Mouse (Mus musculus) intestine, embryonic 14.5 days (tissue): ENCODE measurements around the gene Olfr112. TPM values are rescaled to one million over a fixed set of nuclear protein-coding genes. Genes with fewer than 3 reads are reported as not detected.
"Not testable (repeated sequence)": the region's sequence is repeated elsewhere in the genome, so short reads cannot be mapped to it uniquely, and the experiment has no call there.

Experiments
- ATAC-seq: fragments of 200-750 bp; cut with Nextera tagmentation; replicated peaks from 2 replicates; pipeline ENCODE4 v1.8.0; 2017; ENCODE audit warnings: low read depth, moderate number of reproducible peaks, moderate TSS enrichment, moderate library complexity; ENCODE audit not compliant: low FRiP score, low TSS enrichment
- DNase-seq: peaks from one replicate; pipeline ENCODE4 v3.0.0-alpha.2; 2018; ENCODE audit warnings: low spot score
- H3K27ac ChIP-seq: fragments of 300-500 bp; sonication (generic); 2 replicates; pipeline ENCODE4 v1.5.1; 2014; ENCODE audit warnings: low read depth, mild to moderate bottlenecking, control low read depth
- H3K27me3 ChIP-seq: fragments of 300-500 bp; sonication (generic); replicated peaks from 2 replicates; pipeline ENCODE4 v1.6.1; 2014; ENCODE audit warnings: low read length, control low read depth; ENCODE audit not compliant: control insufficient read depth, insufficient read depth
- H3K36me3 ChIP-seq: fragments of 300-500 bp; sonication (generic); 2 replicates; pipeline ENCODE4 v1.6.1; 2014; ENCODE audit warnings: low read length, control low read depth; ENCODE audit not compliant: control insufficient read depth, insufficient read depth
- H3K4me1 ChIP-seq: fragments of 300-500 bp; sonication (generic); replicated peaks from 2 replicates; pipeline ENCODE4 v1.6.1; 2014; ENCODE audit warnings: low read length, control low read depth, mixed read lengths; ENCODE audit not compliant: control insufficient read depth, insufficient read depth
- H3K4me2 ChIP-seq: fragments of 300-500 bp; sonication (generic); 2 replicates; pipeline ENCODE4 v1.6.1; 2014; ENCODE audit warnings: low read length
- H3K4me3 ChIP-seq: fragments of 300-500 bp; sonication (generic); 2 replicates; pipeline ENCODE4 v1.5.1; 2014; ENCODE audit warnings: low read depth, low read length, control low read depth, mixed read lengths
- H3K9ac ChIP-seq: fragments of 300-500 bp; sonication (generic); 2 replicates; pipeline ENCODE4 v1.6.1; 2014; ENCODE audit warnings: mild to moderate bottlenecking, low read length
- H3K9me3 ChIP-seq: fragments of 300-500 bp; sonication (generic); 2 replicates; pipeline ENCODE4 v1.6.1; 2016; ENCODE audit warnings: low read length, control low read depth; ENCODE audit not compliant: control insufficient read depth
- WGBS: fragments of 180-500 bp; shearing (Covaris S2); extraction: QIAGEN DNeasy Blood & Tissue Kit; methylation state at CpG from one replicate; pipeline ENCODE4 v1.1.7; 2014; 5-methylcytosine and 5-hydroxymethylcytosine counted together
- polyA plus RNA-seq: library from polyadenylated mRNA; unstranded; fragments of >200 nt; fragmentation: Nextera tagmentation; extraction: Ambion mirVana; gene quantifications from 2 replicates; pipeline ENCODE4 v1.2.1, GENCODE M21; 2014

Olfr112 gene
- polyA plus RNA-seq, 1 experiment from 2014 or later = not detected

DNA sequence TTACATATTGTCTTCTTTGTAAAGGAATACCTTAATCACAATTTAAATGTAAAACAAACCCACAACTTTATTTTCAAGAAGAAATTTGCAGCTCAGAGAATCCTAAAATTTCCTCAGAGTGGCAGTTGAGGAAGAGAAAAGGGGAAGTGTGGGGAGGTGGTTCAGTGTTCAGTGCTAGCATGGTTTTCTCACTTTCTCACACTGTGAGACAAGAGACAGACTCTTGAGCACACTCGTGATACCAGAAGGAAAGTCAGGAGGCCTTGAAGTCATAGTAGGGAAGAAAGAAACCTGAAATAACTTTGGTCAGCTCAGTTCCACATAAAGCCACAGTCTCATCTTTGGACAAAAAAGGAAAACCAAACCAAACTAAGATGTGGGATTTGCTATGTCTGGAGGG lies 43.8 kb downstream of the Olfr112 start:
- not testable (repeated sequence) for H3K4me2 ChIP-seq, H3K9ac ChIP-seq, H3K4me3 ChIP-seq, DNase-seq, ATAC-seq, H3K4me1 ChIP-seq, H3K9me3 ChIP-seq, H3K27me3 ChIP-seq, H3K36me3 ChIP-seq, H3K27ac ChIP-seq
- 52% methylated on average over 1 of the region's 1 CpGs for WGBS

DNA sequence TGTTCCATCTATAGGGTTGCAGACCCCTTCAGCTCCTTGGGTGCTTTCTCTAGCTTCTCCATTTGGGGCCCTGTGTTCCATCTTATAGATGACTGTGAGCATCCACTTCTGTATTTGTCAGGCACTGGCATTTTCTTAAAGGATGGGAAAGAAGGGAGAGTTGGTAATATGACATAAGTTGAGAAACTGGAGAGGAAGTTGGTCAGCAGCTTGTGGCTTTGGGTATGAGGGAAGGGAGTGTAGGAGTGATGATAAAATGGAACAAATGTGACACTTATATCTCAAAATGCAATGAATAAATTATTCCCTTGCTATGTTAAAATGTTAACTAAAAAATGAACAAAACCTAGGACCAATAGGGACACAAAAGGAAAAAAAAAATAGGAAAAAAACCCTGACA lies 44.6 kb downstream of the Olfr112 start:
- not testable (repeated sequence) for H3K9ac ChIP-seq, ATAC-seq, H3K9me3 ChIP-seq, DNase-seq, H3K36me3 ChIP-seq, H3K27me3 ChIP-seq, H3K27ac ChIP-seq, H3K4me2 ChIP-seq, H3K4me3 ChIP-seq, H3K4me1 ChIP-seq

Other genes starting within 250 kb of the Olfr112 start
- not detected in 2 replicates for gene Olfr103, start 229.8 kb downstream of the Olfr112 start, polyA plus RNA-seq
- not detected in 2 replicates for gene Olfr104-ps, start 209.9 kb downstream of the Olfr112 start, polyA plus RNA-seq
- not detected in 2 replicates for gene Olfr105-ps, start 190.4 kb downstream of the Olfr112 start, polyA plus RNA-seq
- not detected in 2 replicates for gene Olfr106-ps, start 179.1 kb downstream of the Olfr112 start, polyA plus RNA-seq
- gene Olfr107, start 170.2 kb downstream of the Olfr112 start, polyA plus RNA-seq = not detected in 2 replicates
- gene Olfr108, start 124.0 kb downstream of the Olfr112 start, polyA plus RNA-seq = not detected in 2 replicates
- gene Olfr109, start 110.5 kb downstream of the Olfr112 start, polyA plus RNA-seq = not detected in 2 replicates
- gene H2-M2, start 85.9 kb downstream of the Olfr112 start, polyA plus RNA-seq = not detected in 2 replicates
- not detected in 2 replicates for gene Olfr110, start 77.0 kb downstream of the Olfr112 start, polyA plus RNA-seq
- gene Olfr111, start 61.4 kb downstream of the Olfr112 start, polyA plus RNA-seq = not detected in 2 replicates
- gene Olfr113, start 8.2 kb upstream of the Olfr112 start, polyA plus RNA-seq = not detected in 2 replicates
- gene Olfr114, start 23.3 kb upstream of the Olfr112 start, polyA plus RNA-seq = not detected in 2 replicates
- not detected in 2 replicates for gene Olfr115, start 57.7 kb upstream of the Olfr112 start, polyA plus RNA-seq
- gene Olfr116, start 57.7 kb upstream of the Olfr112 start, polyA plus RNA-seq = not detected in 2 replicates
- gene Olfr117, start 94.3 kb upstream of the Olfr112 start, polyA plus RNA-seq = not detected in 2 replicates
- not detected in 2 replicates for gene Olfr118, start 97.5 kb upstream of the Olfr112 start, polyA plus RNA-seq
- not detected in 2 replicates for gene Olfr119, start 127.1 kb upstream of the Olfr112 start, polyA plus RNA-seq
- gene Olfr120, start 152.4 kb upstream of the Olfr112 start, polyA plus RNA-seq = not detected in 2 replicates
- gene Olfr121, start 179.4 kb upstream of the Olfr112 start, polyA plus RNA-seq = not detected in 2 replicates
- not detected in 2 replicates for gene Olfr122, start 199.2 kb upstream of the Olfr112 start, polyA plus RNA-seq
- not detected in 2 replicates for gene Olfr123, start 224.1 kb upstream of the Olfr112 start, polyA plus RNA-seq
- gene Olfr124, start 230.4 kb upstream of the Olfr112 start, polyA plus RNA-seq = not detected in 2 replicates